Mouse (Mus musculus) MEL (cell line): ENCODE measurements at regions not wholly inside any gene's neighbourhood (a gene's known extent, or its start where the extent isn't known, plus 50 kb on each side); places are given as distances from the start of the nearest gene placed in this dataset.

Experiments used
- DNase-seq: peaks from one replicate; pipeline ENCODE4 v3.0.0; 2011; ENCODE audit warnings: low read depth, low spot score
- H3K27ac ChIP-seq: 2 replicates; pipeline ENCODE4 v1.5.1; 2012; ENCODE audit warnings: low read depth, mild to moderate bottlenecking, control low read depth, low read length, moderate library complexity; ENCODE audit not compliant: control insufficient read depth
- H3K27me3 ChIP-seq, 2 experiments: fragments of 150-350 bp in 1 of 2; sonication (generic) in 1 of 2; 2 replicates each; pipeline ENCODE4 v1.6.1; 2012; ENCODE audit warnings: low read length in 2 of 2, mild to moderate bottlenecking in 2 of 2, improper control_type of control experiment in 1 of 2, moderate library complexity in 1 of 2; ENCODE audit not compliant: insufficient read depth in 2 of 2, control insufficient read depth in 1 of 2
- H3K36me3 ChIP-seq, 2 experiments: 2 replicates each; pipeline ENCODE4 v1.6.1; 2012 to 2014; ENCODE audit warnings: low read length in 2 of 2, improper control_type of control experiment in 1 of 2, inconsistent platforms in 1 of 2, mild to moderate bottlenecking in 1 of 2; ENCODE audit not compliant: insufficient read depth in 2 of 2, control insufficient read depth in 1 of 2
- H3K4me1 ChIP-seq, 2 experiments: fragments of 150-350 bp in 1 of 2; sonication (generic) in 1 of 2; 2 replicates each; pipeline ENCODE4 v1.6.1; 2012; ENCODE audit warnings: low read length in 2 of 2, improper control_type of control experiment in 1 of 2, mild to moderate bottlenecking in 1 of 2; ENCODE audit not compliant: insufficient read depth in 2 of 2, control insufficient read depth in 1 of 2
- H3K4me3 ChIP-seq, 2 experiments: fragments of 150-350 bp in 1 of 2; sonication (generic) in 1 of 2; 2 replicates each; pipeline ENCODE4 v1.5.1; 2012; ENCODE audit warnings: low read depth in 2 of 2, low read length in 2 of 2, mild to moderate bottlenecking in 2 of 2, moderate library complexity in 2 of 2, control low read depth in 1 of 2, improper control_type of control experiment in 1 of 2; ENCODE audit not compliant: control insufficient read depth in 1 of 2, insufficient read depth in 1 of 2
- H3K79me2 ChIP-seq: 2 replicates; pipeline ENCODE4 v1.6.1; 2012; ENCODE audit warnings: mild to moderate bottlenecking, low read length, moderate library complexity; ENCODE audit not compliant: control insufficient read depth, poor library complexity, insufficient read depth
- H3K9ac ChIP-seq: 2 replicates; pipeline ENCODE4 v1.6.1; 2012; ENCODE audit warnings: low read depth, mild to moderate bottlenecking, control low read depth, low read length, moderate library complexity; ENCODE audit not compliant: control insufficient read depth, poor library complexity, severe bottlenecking
- H3K9me3 ChIP-seq: fragments of 150-350 bp; sonication (generic); replicated peaks from 2 replicates; pipeline ENCODE4 v1.6.1; 2012; ENCODE audit warnings: mild to moderate bottlenecking, low read length, improper control_type of control experiment, moderate library complexity; ENCODE audit not compliant: insufficient read depth
- BHLHE40 ChIP-seq: IDR thresholded peaks from 2 replicates; pipeline ENCODE4 v1.6.1; 2012; ENCODE audit warnings: low read depth, mild to moderate bottlenecking, inconsistent platforms, low read length, improper control_type of control experiment, borderline replicate concordance
- CHD2 ChIP-seq: IDR thresholded peaks from 2 replicates; pipeline ENCODE4 v1.6.1; 2011; ENCODE audit warnings: low read length, improper control_type of control experiment
- CTCF ChIP-seq, 3 experiments: IDR thresholded peaks in 2 of 3; conservative IDR thresholded peaks in 1 of 3; 2 replicates each; pipeline ENCODE4 v1.5.1; 2011 to 2012; ENCODE audit warnings: low read length in 3 of 3, low read depth in 2 of 3, mild to moderate bottlenecking in 2 of 3, improper control_type of control experiment in 1 of 3, inconsistent platforms in 1 of 3, mixed read lengths in 1 of 3, moderate library complexity in 1 of 3; ENCODE audit not compliant: control insufficient read depth in 1 of 3, insufficient read depth in 1 of 3, poor library complexity in 1 of 3, severe bottlenecking in 1 of 3
- E2F4 ChIP-seq: IDR thresholded peaks from 2 replicates; pipeline ENCODE4 v1.6.1; 2011; ENCODE audit warnings: low read depth, low read length, improper control_type of control experiment, borderline replicate concordance
- ELF1 ChIP-seq: IDR thresholded peaks from 2 replicates; pipeline ENCODE4 v1.6.1; 2014; ENCODE audit warnings: low read depth, mild to moderate bottlenecking, inconsistent platforms, low read length, improper control_type of control experiment, moderate library complexity
- ETS1 ChIP-seq: IDR thresholded peaks from 2 replicates; pipeline ENCODE4 v1.6.1; 2012; ENCODE audit warnings: low read depth, mild to moderate bottlenecking, inconsistent platforms, low read length, improper control_type of control experiment, moderate library complexity
- GABPA ChIP-seq: IDR thresholded peaks from 2 replicates; pipeline ENCODE4 v1.6.1; 2012; ENCODE audit warnings: low read depth, mild to moderate bottlenecking, inconsistent platforms, low read length, improper control_type of control experiment, moderate library complexity
- HCFC1 ChIP-seq: IDR thresholded peaks from 2 replicates; pipeline ENCODE4 v1.6.1; 2012; ENCODE audit warnings: low read depth, mild to moderate bottlenecking, inconsistent platforms, low read length, improper control_type of control experiment, moderate library complexity
- JUND ChIP-seq: IDR thresholded peaks from 2 replicates; pipeline ENCODE4 v1.6.1; 2011; ENCODE audit warnings: low read depth, mild to moderate bottlenecking, improper control_type of control experiment, low read length
- KAT2A ChIP-seq: conservative IDR thresholded peaks from 2 replicates; pipeline ENCODE4 v1.6.1; 2012; ENCODE audit warnings: low read depth, low read length, improper control_type of control experiment, inconsistent platforms
- MAFK ChIP-seq: IDR thresholded peaks from 2 replicates; pipeline ENCODE4 v1.6.1; 2011; ENCODE audit warnings: low read depth, mild to moderate bottlenecking, low read length, improper control_type of control experiment, borderline replicate concordance
- MAX ChIP-seq: IDR thresholded peaks from 2 replicates; pipeline ENCODE4 v1.6.1; 2011; ENCODE audit warnings: low read length, improper control_type of control experiment
- MAZ ChIP-seq: IDR thresholded peaks from 2 replicates; pipeline ENCODE4 v1.6.1; 2012; ENCODE audit warnings: low read depth, mild to moderate bottlenecking, inconsistent platforms, low read length, improper control_type of control experiment
- MYB ChIP-seq: IDR thresholded peaks from 2 replicates; pipeline ENCODE4 v1.6.1; 2011; ENCODE audit warnings: mild to moderate bottlenecking, low read depth, low read length, improper control_type of control experiment
- MYC ChIP-seq: IDR thresholded peaks from 2 replicates; pipeline ENCODE4 v1.6.1; 2011; ENCODE audit warnings: low read depth, mild to moderate bottlenecking, low read length, improper control_type of control experiment, moderate library complexity
- NELFE ChIP-seq: IDR thresholded peaks from 2 replicates; pipeline ENCODE4 v1.6.1; 2011; ENCODE audit warnings: low read depth, low read length, improper control_type of control experiment
- NRF1 ChIP-seq: IDR thresholded peaks from 2 replicates; pipeline ENCODE4 v1.6.1; 2014; ENCODE audit warnings: low read depth, mild to moderate bottlenecking, inconsistent platforms, low read length, improper control_type of control experiment, moderate library complexity; ENCODE audit not compliant: poor library complexity, insufficient read depth, severe bottlenecking
- POLR2A ChIP-seq, 2 experiments: IDR thresholded peaks; 2 replicates each; pipeline ENCODE4 v1.6.1; 2011 to 2012; ENCODE audit warnings: low read length in 2 of 2, mild to moderate bottlenecking in 2 of 2, control low read depth in 1 of 2, improper control_type of control experiment in 1 of 2, low read depth in 1 of 2, moderate library complexity in 1 of 2; ENCODE audit not compliant: control insufficient read depth in 1 of 2, insufficient read depth in 1 of 2, poor library complexity in 1 of 2
- POLR2AphosphoS2 ChIP-seq: IDR thresholded peaks from 2 replicates; pipeline ENCODE4 v1.6.1; 2011; ENCODE audit warnings: low read length, improper control_type of control experiment
- POLR2AphosphoS5 ChIP-seq: IDR thresholded peaks from 2 replicates; pipeline ENCODE4 v1.6.1; 2012; ENCODE audit warnings: low read depth, borderline replicate concordance, mild to moderate bottlenecking, inconsistent platforms, low read length, moderate library complexity, mixed read lengths
- RAD21 ChIP-seq: IDR thresholded peaks from 2 replicates; pipeline ENCODE4 v1.6.1; 2011; ENCODE audit warnings: mild to moderate bottlenecking, low read depth, low read length, improper control_type of control experiment
- RCOR1 ChIP-seq: IDR thresholded peaks from 2 replicates; pipeline ENCODE4 v1.6.1; 2012; ENCODE audit warnings: low read depth, mild to moderate bottlenecking, inconsistent platforms, low read length, improper control_type of control experiment
- SIN3A ChIP-seq: IDR thresholded peaks from 2 replicates; pipeline ENCODE4 v1.6.1; 2012; ENCODE audit warnings: low read length, improper control_type of control experiment, inconsistent platforms
- SMC3 ChIP-seq: IDR thresholded peaks from 2 replicates; pipeline ENCODE4 v1.6.1; 2011; ENCODE audit warnings: low read depth, low read length, improper control_type of control experiment
- TBP ChIP-seq: IDR thresholded peaks from 2 replicates; pipeline ENCODE4 v1.8.0; 2011; ENCODE audit warnings: low read depth, low read length, improper control_type of control experiment
- TCF12 ChIP-seq: IDR thresholded peaks from 2 replicates; pipeline ENCODE4 v1.6.1; 2014; ENCODE audit warnings: low read depth, mild to moderate bottlenecking, inconsistent platforms, low read length, improper control_type of control experiment, moderate library complexity
- UBTF ChIP-seq: IDR thresholded peaks from 2 replicates; pipeline ENCODE4 v1.6.1; 2012; ENCODE audit warnings: low read depth, mild to moderate bottlenecking, inconsistent platforms, low read length, improper control_type of control experiment, moderate library complexity, borderline replicate concordance; ENCODE audit not compliant: insufficient read depth
- USF1 ChIP-seq: IDR thresholded peaks from 2 replicates; pipeline ENCODE4 v1.6.1; 2014; ENCODE audit warnings: low read depth, mild to moderate bottlenecking, inconsistent platforms, low read length, improper control_type of control experiment, moderate library complexity
- USF2 ChIP-seq, 2 experiments: IDR thresholded peaks; 2 replicates each; pipeline ENCODE4 v1.6.1; 2011 to 2012; ENCODE audit warnings: improper control_type of control experiment in 2 of 2, low read length in 2 of 2, borderline replicate concordance in 1 of 2, inconsistent platforms in 1 of 2, low read depth in 1 of 2, mild to moderate bottlenecking in 1 of 2; ENCODE audit not compliant: insufficient read depth in 1 of 2
- ZC3H11A ChIP-seq: IDR thresholded peaks from 2 replicates; pipeline ENCODE4 v1.6.1; 2012; ENCODE audit warnings: low read depth, mild to moderate bottlenecking, inconsistent platforms, low read length, improper control_type of control experiment
- ZKSCAN1 ChIP-seq: IDR thresholded peaks from 2 replicates; pipeline ENCODE4 v1.6.1; 2012; ENCODE audit warnings: low read depth, mild to moderate bottlenecking, inconsistent platforms, low read length, improper control_type of control experiment, moderate library complexity
- ZMIZ1 ChIP-seq: IDR thresholded peaks from 2 replicates; pipeline ENCODE4 v1.6.1; 2012; ENCODE audit warnings: low read depth, mild to moderate bottlenecking, inconsistent platforms, low read length, improper control_type of control experiment, moderate library complexity
- ZNF384 ChIP-seq: IDR thresholded peaks from 2 replicates; pipeline ENCODE4 v1.6.1; 2012; ENCODE audit warnings: low read depth, mild to moderate bottlenecking, inconsistent platforms, low read length, improper control_type of control experiment

DNA sequence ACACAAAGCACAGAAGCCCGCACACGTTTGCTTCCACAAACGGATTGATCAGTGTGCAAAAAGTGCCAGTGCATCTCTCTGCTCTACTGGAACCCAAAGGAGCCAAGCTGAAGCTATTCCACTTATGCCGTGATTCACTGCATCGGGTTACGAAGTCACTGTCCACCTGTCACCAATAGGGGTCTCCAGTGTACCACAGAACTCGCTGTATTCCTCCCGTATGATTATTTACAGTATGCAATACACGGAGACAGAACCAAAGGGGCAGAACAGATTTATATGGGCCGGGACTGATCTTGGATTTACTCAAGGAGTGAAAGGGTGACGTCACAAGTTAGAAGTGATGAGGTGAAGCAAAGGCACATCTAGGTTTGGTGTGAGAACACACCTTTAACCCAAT is 155.5 kb upstream of the Atp5g3 start:
- no peaks in the 10 kb centered on the region for H3K79me2 ChIP-seq
- DNase-seq: peak; percentile 58
- no peak overlapping the region for H3K27ac ChIP-seq

DNA sequence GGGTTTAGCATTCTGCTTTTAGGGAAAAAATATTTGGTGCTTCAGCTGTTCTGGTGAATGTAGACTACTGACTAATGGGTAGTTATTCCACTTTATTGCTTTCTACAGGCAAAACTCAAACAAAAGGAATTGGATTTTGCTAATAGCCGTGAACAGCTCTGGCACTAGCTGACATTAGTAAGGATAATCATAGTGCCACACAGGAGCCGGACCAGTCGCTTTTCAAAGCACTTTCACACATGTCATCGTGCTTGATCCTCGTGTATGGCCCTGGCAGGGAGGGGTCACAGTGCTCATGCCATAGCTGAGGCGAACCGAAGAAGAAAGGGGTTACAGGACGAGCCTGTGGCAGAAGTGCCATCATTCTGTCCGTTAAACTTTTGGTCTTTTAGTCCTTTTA is 153.2 kb upstream of the Atp5g3 start:
- no peaks in the 10 kb centered on the region for H3K9me3 ChIP-seq
- no peak for DNase-seq
- H3K79me2 ChIP-seq: no peaks in the 10 kb centered on the region
- peaks cover 7 to 23% of the 10 kb centered on the region in 2 experiments for H3K27me3 ChIP-seq
- no peak overlapping the region for H3K4me3 ChIP-seq
- TF ChIP-seq MAZ (no peak), TBP (no peak), SIN3A (no peak), POLR2AphosphoS2 (no peak), KAT2A (no peak), MYC (no peak), NELFE (no peak), USF1 (no peak), ZNF384 (no peak), CHD2 (no peak), GABPA (no peak), TCF12 (no peak), POLR2A (IDR thresholded peaks at IDR 0.05; ENCODE audit: control insufficient read depth in 1 of 2, insufficient read depth in 1 of 2, low read depth in 1 of 2, low read length in 2 of 2, poor library complexity in 1 of 2) (no peak), MAFK (no peak), ZMIZ1 (no peak), RCOR1 (no peak), POLR2AphosphoS5 (no peak), BHLHE40 (no peak)
- H3K27ac ChIP-seq: no peak overlapping the region
- no peaks in the 10 kb centered on the region for H3K4me1 ChIP-seq
- H3K9ac ChIP-seq: no peak overlapping the region
- H3K36me3 ChIP-seq: no peaks in the 10 kb centered on the region

More for the DNA sequence above, 155.5 kb upstream of the Atp5g3 start:
- Histone ChIP-seq H3K4me1 (no peaks in the 10 kb centered on the region), H3K9ac (no peak overlapping the region), H3K27me3 (peaks cover 18 to 25% of the 10 kb centered on the region in 2 experiments), H3K36me3 (no peaks in the 10 kb centered on the region), H3K4me3 (no peak overlapping the region), H3K9me3 (no peaks in the 10 kb centered on the region)
- peak; percentile 71 for TF ChIP-seq ZC3H11A
- TF ChIP-seq ZNF384: no peak
- no peak for TF ChIP-seq NRF1
- no peak for TF ChIP-seq HCFC1
- TF ChIP-seq ELF1: no peak
- no peak for TF ChIP-seq ZKSCAN1
- no peak for TF ChIP-seq BHLHE40
- TF ChIP-seq MYB: no peak
- no peak for TF ChIP-seq E2F4
- no peak for TF ChIP-seq KAT2A
- TF ChIP-seq CTCF (IDR thresholded peaks at IDR 0.05 in 2 of 3, conservative IDR thresholded peaks at IDR 0.05 in 1 of 3; ENCODE audit: control insufficient read depth in 1 of 3, insufficient read depth in 1 of 3, low read depth in 2 of 3, low read length in 3 of 3, poor library complexity in 1 of 3, severe bottlenecking in 1 of 3): peak; percentile 59 to 73 (median 65)
- TF ChIP-seq ETS1: no peak
- TF ChIP-seq NELFE: no peak
- TF ChIP-seq USF2 (IDR thresholded peaks at IDR 0.05; ENCODE audit: borderline replicate concordance in 1 of 2, insufficient read depth in 1 of 2, low read depth in 1 of 2, low read length in 2 of 2): no peak
- TF ChIP-seq ZMIZ1: no peak
- no peak for TF ChIP-seq POLR2AphosphoS2
- no peak for TF ChIP-seq POLR2AphosphoS5
- TF ChIP-seq UBTF: no peak
- no peak for TF ChIP-seq MAZ
- TF ChIP-seq JUND: no peak
- TF ChIP-seq TBP: no peak
- TF ChIP-seq MAFK: no peak
- TF ChIP-seq SIN3A: no peak
- TF ChIP-seq SMC3: peak; percentile 81
- peak; percentile 83 for TF ChIP-seq RAD21
- no peak for TF ChIP-seq GABPA
- no peak for TF ChIP-seq RCOR1
- no peak for TF ChIP-seq MAX
- TF ChIP-seq CHD2: no peak
